Mouse (Mus musculus) C2C12 (cell line): ENCODE measurements around the gene Gm6525. TPM values are rescaled to one million over a fixed set of nuclear protein-coding genes. Genes with fewer than 3 reads are reported as not detected.

ENCODE experiments used
- H3K27me3 ChIP-seq: one replicate; pipeline ENCODE4 v1.6.1; 2011; ENCODE audit not compliant: control insufficient read depth, insufficient read depth, insufficient read length
- H3K36me3 ChIP-seq: one replicate; pipeline ENCODE4 v1.6.1; 2011; ENCODE audit not compliant: control insufficient read depth, insufficient read depth
- H3K4me3 ChIP-seq: one replicate; pipeline ENCODE4 v1.5.1; 2011; ENCODE audit warnings: mild to moderate bottlenecking, control low read depth; ENCODE audit not compliant: poor library complexity, insufficient read depth, severe bottlenecking
- H3K79me2 ChIP-seq: one replicate; pipeline ENCODE4 v1.6.1; 2011; ENCODE audit not compliant: control insufficient read depth, insufficient read depth
- H3K79me3 ChIP-seq: one replicate; pipeline ENCODE4 v1.6.1; 2011; ENCODE audit warnings: low read depth, control low read depth
- H3ac ChIP-seq: one replicate; pipeline ENCODE3; 2011; ENCODE audit warnings: low read depth; ENCODE audit not compliant: control insufficient read depth, insufficient read length
- CEBPB ChIP-seq: IDR thresholded peaks from one replicate; pipeline ENCODE4 v1.6.1; 2011; ENCODE audit warnings: low read depth, mild to moderate bottlenecking, control low read depth, moderate library complexity
- CTCF ChIP-seq: IDR thresholded peaks from one replicate; pipeline ENCODE4 v1.5.1; 2011; ENCODE audit not compliant: control insufficient read depth, insufficient read depth, insufficient read length
- FOSL1 ChIP-seq: IDR thresholded peaks from one replicate; pipeline ENCODE4 v1.8.0; 2011; ENCODE audit warnings: mild to moderate bottlenecking, low read length; ENCODE audit not compliant: poor library complexity, insufficient read depth, severe bottlenecking
- MAX ChIP-seq: IDR thresholded peaks from one replicate; pipeline ENCODE4 v1.6.1; 2011; ENCODE audit warnings: mild to moderate bottlenecking, control low read depth
- MYOD1 ChIP-seq: IDR thresholded peaks from one replicate; pipeline ENCODE4 v1.6.1; 2011; ENCODE audit warnings: low read depth; ENCODE audit not compliant: control insufficient read depth, insufficient read length
- MYOG ChIP-seq: IDR thresholded peaks from one replicate; pipeline ENCODE4 v1.6.1; 2011; ENCODE audit not compliant: control insufficient read depth, insufficient read length; ENCODE audit errors: extremely low read depth
- USF1 ChIP-seq: IDR thresholded peaks from one replicate; pipeline ENCODE4 v1.6.1; 2011; ENCODE audit warnings: low read depth, mild to moderate bottlenecking, control low read depth, moderate library complexity
- polyA plus RNA-seq: library from polyadenylated mRNA; unstranded; fragments of >200 nt; fragmentation: generic; extraction: Trizol; gene quantifications from one replicate; pipeline ENCODE4 v1.2.1, GENCODE M21; 2012; ENCODE audit warnings: missing spikeins

Gm6525 gene
- polyA plus RNA-seq, 1 experiment, result 0.08 TPM

DNA sequence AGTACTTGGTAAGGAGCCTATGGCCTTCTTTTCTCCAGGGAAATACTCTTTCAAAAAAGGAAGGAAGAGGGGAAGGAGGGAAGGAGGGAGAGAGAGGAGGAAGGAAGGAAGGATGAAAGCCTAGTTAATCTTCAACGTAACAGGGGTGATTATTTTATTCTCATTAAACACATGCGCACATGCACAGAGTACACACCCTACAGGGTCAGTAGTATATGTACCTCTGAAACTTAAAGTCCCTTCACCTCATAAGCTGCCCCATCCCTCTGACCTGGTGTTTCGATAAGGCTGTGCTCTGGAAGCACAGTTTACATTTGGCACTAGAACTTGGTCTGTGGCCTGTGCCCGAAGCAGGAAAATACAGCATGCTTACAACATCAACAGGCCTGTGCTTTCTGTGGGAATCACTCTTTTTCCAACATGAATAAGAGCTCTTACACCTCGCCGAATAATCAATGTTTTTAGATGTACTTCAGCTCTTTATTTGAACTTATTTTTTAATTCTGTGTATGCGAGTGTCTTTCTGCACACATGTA is 37.5 kb downstream of the Gm6525 start:
- Histone ChIP-seq H3K27me3 (no peaks in the 10 kb centered on the region), H3K79me3 (no peaks in the 10 kb centered on the region), H3ac (no peak overlapping the region), H3K36me3 (no peaks in the 10 kb centered on the region), H3K79me2 (no peaks in the 10 kb centered on the region), H3K4me3 (no peak overlapping the region)
- TF ChIP-seq MAX, result no peak
- no peak for TF ChIP-seq MYOG
- no peak for TF ChIP-seq CTCF
- no peak for TF ChIP-seq MYOD1
- TF ChIP-seq USF1, result no peak
- TF ChIP-seq CEBPB, result no peak
- TF ChIP-seq FOSL1, result no peak

DNA sequence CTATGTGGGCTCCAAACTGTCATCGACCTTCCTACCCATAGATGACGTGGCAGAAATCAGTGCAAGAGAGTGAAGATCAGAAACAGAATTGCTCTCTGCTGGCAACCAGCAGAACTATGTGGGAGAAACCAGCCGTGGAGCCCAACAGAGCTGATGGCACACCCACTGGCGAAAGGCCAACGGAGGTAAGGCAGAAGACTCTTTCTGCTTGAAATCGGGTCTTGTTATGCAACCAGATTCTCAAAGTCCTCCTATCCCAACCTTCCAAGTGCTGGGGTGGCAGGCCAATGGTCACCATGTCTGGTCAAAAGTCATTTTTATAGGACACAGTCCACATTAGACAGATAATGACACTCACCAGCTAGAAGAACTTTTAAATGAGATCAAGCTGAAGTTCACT is 40.6 kb downstream of the Gm6525 start:
- Histone ChIP-seq H3K79me3 (no peaks in the 10 kb centered on the region), H3ac (no peak overlapping the region), H3K36me3 (no peaks in the 10 kb centered on the region), H3K27me3 (no peaks in the 10 kb centered on the region), H3K79me2 (no peaks in the 10 kb centered on the region), H3K4me3 (no peak overlapping the region)
- TF ChIP-seq MAX (no peak), USF1 (no peak), MYOG (no peak), FOSL1 (no peak), MYOD1 (no peak), CEBPB (no peak), CTCF (no peak)

DNA sequence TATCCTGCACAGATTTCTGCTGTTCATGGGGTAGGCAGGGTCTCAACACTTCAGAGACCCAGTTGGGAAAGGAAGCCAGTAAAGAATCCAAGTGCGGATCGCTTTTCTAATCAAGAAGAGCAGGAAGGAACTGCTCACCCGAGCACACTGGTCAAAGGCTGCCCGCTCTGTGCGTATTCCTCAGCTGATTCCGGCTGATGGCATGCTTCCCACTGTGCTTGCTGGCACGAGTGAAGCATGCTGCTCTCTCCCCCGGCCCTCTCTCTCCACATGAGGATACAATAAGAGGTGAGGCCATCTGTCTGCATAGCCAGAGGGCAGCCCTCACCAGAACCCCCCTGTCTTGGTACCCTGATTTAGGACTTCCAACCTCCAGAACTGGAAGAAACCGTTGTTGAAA is 41.3 kb downstream of the Gm6525 start:
- H3K79me3 ChIP-seq, result no peaks in the 10 kb centered on the region
- no peak overlapping the region for H3ac ChIP-seq
- H3K79me2 ChIP-seq, result no peaks in the 10 kb centered on the region
- no peak overlapping the region for H3K4me3 ChIP-seq
- no peak for TF ChIP-seq CEBPB
- no peak for TF ChIP-seq CTCF
- no peak for TF ChIP-seq MYOD1
- no peak for TF ChIP-seq MAX
- no peak for TF ChIP-seq USF1
- no peak for TF ChIP-seq FOSL1
- no peak for TF ChIP-seq MYOG
- no peaks in the 10 kb centered on the region for H3K36me3 ChIP-seq
- H3K27me3 ChIP-seq, result no peaks in the 10 kb centered on the region

DNA sequence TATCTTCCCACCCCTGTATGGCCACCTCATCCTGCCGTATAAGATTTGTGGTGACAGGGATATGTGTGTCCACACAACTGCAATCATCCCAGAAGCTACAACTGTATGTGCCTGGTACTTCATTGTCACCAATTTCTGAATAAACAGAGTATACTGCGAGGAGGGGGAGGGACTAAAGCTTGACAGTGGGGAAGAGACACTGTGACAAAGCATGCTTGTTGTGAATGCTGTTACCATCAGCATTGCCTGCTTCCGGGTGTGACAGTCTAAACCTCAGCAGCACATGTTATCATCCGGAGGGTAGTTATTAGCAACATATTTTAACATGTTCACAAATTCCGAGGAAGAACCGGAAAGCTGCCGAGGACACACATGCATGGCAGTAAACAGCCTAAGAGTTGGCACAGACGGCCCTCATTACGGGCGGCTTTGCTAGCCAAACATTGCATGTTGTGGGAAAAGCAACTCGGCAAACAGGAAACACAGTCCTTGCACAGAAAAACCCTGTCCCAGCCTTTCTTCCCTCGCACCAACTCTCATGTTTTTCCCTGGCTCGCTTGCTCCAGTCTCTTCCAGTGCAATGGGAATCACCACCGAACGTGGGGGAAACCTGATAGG is 41.9 kb downstream of the Gm6525 start:
- no peak overlapping the region for H3ac ChIP-seq
- no peaks in the 10 kb centered on the region for H3K79me3 ChIP-seq
- no peak for TF ChIP-seq MYOD1
- no peak for TF ChIP-seq CTCF
- TF ChIP-seq CEBPB, result no peak
- no peak for TF ChIP-seq MAX
- TF ChIP-seq FOSL1, result no peak
- TF ChIP-seq MYOG, result no peak
- TF ChIP-seq USF1, result no peak
- H3K79me2 ChIP-seq, result no peaks in the 10 kb centered on the region
- H3K27me3 ChIP-seq, result no peaks in the 10 kb centered on the region
- H3K4me3 ChIP-seq, result no peak overlapping the region
- no peaks in the 10 kb centered on the region for H3K36me3 ChIP-seq

DNA sequence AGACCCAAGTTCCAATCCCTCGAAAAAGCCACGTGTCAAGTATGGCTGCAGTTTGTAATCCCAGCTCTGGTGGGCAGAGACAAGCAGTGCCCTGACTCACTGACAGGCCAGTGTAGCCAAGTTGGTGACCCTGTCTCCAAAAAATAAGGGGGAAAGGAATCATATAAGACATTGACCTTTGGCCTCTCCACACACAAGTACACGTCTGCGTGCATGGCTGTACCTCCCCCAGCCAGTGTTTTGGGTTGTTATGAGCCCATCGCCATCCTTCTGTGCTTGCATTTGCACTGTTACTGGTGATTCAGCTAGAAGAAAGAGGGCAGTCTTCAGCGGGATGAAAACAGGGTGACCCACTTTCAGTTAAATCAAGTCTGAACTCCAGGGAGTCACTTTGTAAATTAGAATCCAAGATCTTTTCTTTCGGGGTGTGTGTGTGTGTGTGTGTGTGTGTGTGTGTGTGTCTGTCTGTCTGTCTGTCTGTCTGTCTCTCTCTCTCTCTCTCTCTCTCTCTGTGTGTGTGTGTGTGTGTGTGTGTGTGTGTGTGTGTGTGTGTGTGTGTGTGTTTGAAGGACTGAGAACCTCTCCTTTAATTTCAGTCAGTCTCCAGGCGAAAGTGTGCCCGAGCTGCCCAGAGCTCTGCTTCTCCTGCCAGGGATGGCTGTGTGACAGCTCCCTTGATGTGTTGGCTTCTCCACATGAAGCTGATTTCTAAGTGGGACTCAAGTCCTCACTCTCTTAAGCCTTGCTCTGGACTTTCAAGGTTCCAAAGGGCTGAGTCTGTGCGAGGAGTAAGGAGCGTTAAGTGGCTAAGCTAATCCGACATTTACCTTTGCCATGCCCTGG is 43.4 kb downstream of the Gm6525 start:
- no peaks in the 10 kb centered on the region for H3K79me3 ChIP-seq
- H3K79me2 ChIP-seq, result no peaks in the 10 kb centered on the region
- H3K4me3 ChIP-seq, result no peak overlapping the region
- TF ChIP-seq CTCF, result no peak
- no peak overlapping the region for H3ac ChIP-seq
- H3K27me3 ChIP-seq, result no peaks in the 10 kb centered on the region
- no peaks in the 10 kb centered on the region for H3K36me3 ChIP-seq

DNA sequence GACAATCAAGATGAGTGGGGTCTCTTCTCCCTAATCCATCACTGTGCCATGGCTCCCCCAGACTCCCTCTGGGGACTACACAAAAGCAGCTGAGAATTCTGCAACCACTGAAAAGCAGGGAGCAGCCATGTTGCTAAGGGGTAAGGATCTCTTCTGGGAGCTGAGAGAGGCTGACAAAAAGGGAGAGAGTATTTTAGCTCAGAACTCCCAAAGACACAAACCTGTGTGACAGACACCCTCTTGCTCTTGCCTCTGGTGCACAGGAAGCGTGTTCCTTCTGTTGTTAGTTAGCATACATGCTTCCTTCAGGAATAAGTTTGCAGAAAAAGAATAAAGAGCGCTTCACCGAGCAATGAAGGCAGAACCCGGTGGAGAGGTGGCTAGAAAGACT is 44.1 kb downstream of the Gm6525 start:
- TF ChIP-seq MYOD1 (no peak), MAX (no peak), FOSL1 (no peak), USF1 (no peak), CEBPB (no peak), CTCF (no peak), MYOG (no peak)
- no peaks in the 10 kb centered on the region for H3K27me3 ChIP-seq

More for the DNA sequence above, 44.1 kb downstream of the Gm6525 start:
- no peaks in the 10 kb centered on the region for H3K36me3 ChIP-seq
- no peak overlapping the region for H3K4me3 ChIP-seq
- no peak overlapping the region for H3ac ChIP-seq
- no peaks in the 10 kb centered on the region for H3K79me3 ChIP-seq
- no peaks in the 10 kb centered on the region for H3K79me2 ChIP-seq
